Mouse (Mus musculus): ENCODE measurements at regions not wholly inside any gene's neighbourhood (a gene's known extent, or its start where the extent isn't known, plus 50 kb on each side); places are given as distances from the start of the nearest gene placed in this dataset.

DNA sequence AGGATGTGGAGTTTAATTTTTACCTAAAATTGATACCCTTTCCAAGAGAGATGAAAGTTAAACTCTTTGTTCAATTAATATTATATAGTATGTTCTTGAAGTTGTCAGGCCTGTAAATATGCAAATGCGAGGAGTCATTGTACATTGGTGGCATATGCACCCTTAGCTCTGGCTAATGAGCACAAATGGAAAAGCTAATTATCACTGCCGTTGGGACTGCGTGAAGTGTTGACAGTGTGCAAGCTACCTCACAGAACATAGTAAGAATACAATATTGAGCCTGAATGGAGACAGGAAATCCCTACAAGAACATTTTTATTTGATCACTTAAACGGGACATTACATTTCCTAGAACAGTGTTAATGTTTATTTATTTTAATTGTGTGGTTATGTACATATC is 241.5 kb upstream of the Dlgap1 start:
- in situ Hi-C loops (cut with MboI; ENCODE audit: low pct_ligation_motif_present, low pct_unique_long_range_greater_than_20kb, low sequenced_read_pairs), result no loop called here
- no peaks in the 10 kb centered on the region for H3K79me2 ChIP-seq (replicated peaks; ENCODE audit: control insufficient read depth, extremely low read depth, insufficient read depth, poor library complexity, severe bottlenecking)
- no peak for TF ChIP-seq RCOR1 (conservative IDR thresholded peaks at IDR 0.05; ENCODE audit: low read depth, low read length)
- no peak for TF ChIP-seq E2F4 (IDR thresholded peaks at IDR 0.05; ENCODE audit: insufficient replicate concordance, low read depth, low read length)
- no peak for TF ChIP-seq CHD1 (IDR thresholded peaks at IDR 0.05; ENCODE audit: low read depth, low read length)
- no peak for TF ChIP-seq TBP (conservative IDR thresholded peaks at IDR 0.05; ENCODE audit: low read depth, low read length)
- TF ChIP-seq ZC3H11A (IDR thresholded peaks at IDR 0.05; ENCODE audit: low read depth, low read length), result no peak
- no peak for TF ChIP-seq ZKSCAN1 (IDR thresholded peaks at IDR 0.05; ENCODE audit: borderline replicate concordance, low read depth, low read length)
- no peak for TF ChIP-seq MXI1 (IDR thresholded peaks at IDR 0.05; ENCODE audit: low read depth, low read length)
- no peak for TF ChIP-seq ELF1 (IDR thresholded peaks at IDR 0.05; ENCODE audit: low read depth, low read length)
- TF ChIP-seq ZNF384 (IDR thresholded peaks at IDR 0.05; ENCODE audit: low read depth, low read length), result no peak
- TF ChIP-seq USF2 (conservative IDR thresholded peaks at IDR 0.05; ENCODE audit: low read depth, low read length), result no peak
- no peak for TF ChIP-seq SIN3A (IDR thresholded peaks at IDR 0.05; ENCODE audit: low read length)
- no peak for TF ChIP-seq UBTF (IDR thresholded peaks at IDR 0.05; ENCODE audit: low read depth, low read length)
- TF ChIP-seq RAD21 (IDR thresholded peaks at IDR 0.05; ENCODE audit: low read depth, low read length), result no peak
- no peak for TF ChIP-seq CTCF (conservative IDR thresholded peaks at IDR 0.05 in 1 of 2, IDR thresholded peaks at IDR 0.05 in 1 of 2; ENCODE audit: low read depth in 2 of 2, low read length in 2 of 2)
- TF ChIP-seq GABPA (IDR thresholded peaks at IDR 0.05; ENCODE audit: insufficient replicate concordance, low read depth, low read length), result no peak
- TF ChIP-seq NELFE (IDR thresholded peaks at IDR 0.05; ENCODE audit: low read depth, low read length), result no peak
- TF ChIP-seq POLR2AphosphoS2 (IDR thresholded peaks at IDR 0.05; ENCODE audit: low read depth, low read length), result no peak
- TF ChIP-seq JUN (IDR thresholded peaks at IDR 0.05; ENCODE audit: insufficient read depth, low read depth, low read length), result no peak
- H3K4me2 ChIP-seq (ENCODE audit: insufficient read depth, low read depth, poor library complexity, severe bottlenecking), result no peak overlapping the region
- no peaks in the 10 kb centered on the region for H3K4me1 ChIP-seq (ENCODE audit: control insufficient read depth in 1 of 2, insufficient read depth in 2 of 2)
- no peak for DNase-seq (ENCODE audit: extremely low read depth)
- no peaks in the 10 kb centered on the region for H3K36me3 ChIP-seq (replicated peaks in 1 of 2; ENCODE audit: control insufficient read depth in 1 of 2, insufficient read depth in 1 of 2, low read length in 1 of 2)
- H3K9ac ChIP-seq (ENCODE audit: insufficient read depth, low read depth), result no peak overlapping the region
- H3K27ac ChIP-seq (ENCODE audit: insufficient read depth, low read depth), result no peak overlapping the region
- no peak overlapping the region for H3K4me3 ChIP-seq (replicated peaks in 1 of 3; ENCODE audit: low read depth in 2 of 3, low read length in 2 of 3, poor library complexity in 1 of 3)
- dilution Hi-C loops (cut with MboI; ENCODE audit: extremely low pct_ligation_motif_present, extremely low pct_unique_long_range_greater_than_20kb, low sequenced_read_pairs), result no loop called here
- H3K27me3 ChIP-seq (replicated peaks), result no peaks in the 10 kb centered on the region
- H3K9me3 ChIP-seq (replicated peaks; ENCODE audit: low read length), result peaks cover 31% of the 10 kb centered on the region

GRCm38 (mm10) chr17:69732981-69733380 is 235.9 kb upstream of the Dlgap1 start:
- dilution Hi-C loops (cut with MboI; ENCODE audit: extremely low pct_ligation_motif_present, extremely low pct_unique_long_range_greater_than_20kb, low sequenced_read_pairs) (no loop called here), in situ Hi-C loops (cut with MboI; ENCODE audit: low pct_ligation_motif_present, low pct_unique_long_range_greater_than_20kb, low sequenced_read_pairs) (no loop called here)
- no peak overlapping the region for H3K4me3 ChIP-seq (replicated peaks in 1 of 3; ENCODE audit: low read depth in 2 of 3, low read length in 2 of 3, poor library complexity in 1 of 3)

More at GRCm38 (mm10) chr17:69732981-69733380, 235.9 kb upstream of the Dlgap1 start:
- H3K4me2 ChIP-seq (ENCODE audit: insufficient read depth, low read depth, poor library complexity, severe bottlenecking), result no peak overlapping the region
- H3K9ac ChIP-seq (ENCODE audit: insufficient read depth, low read depth), result no peak overlapping the region
- no peaks in the 10 kb centered on the region for H3K27me3 ChIP-seq (replicated peaks)
- no peaks in the 10 kb centered on the region for H3K79me2 ChIP-seq (replicated peaks; ENCODE audit: control insufficient read depth, extremely low read depth, insufficient read depth, poor library complexity, severe bottlenecking)
- no peak overlapping the region for H3K27ac ChIP-seq (ENCODE audit: insufficient read depth, low read depth)
- no peaks in the 10 kb centered on the region for H3K4me1 ChIP-seq (ENCODE audit: control insufficient read depth in 1 of 2, insufficient read depth in 2 of 2)
- TF ChIP-seq ZKSCAN1 (IDR thresholded peaks at IDR 0.05; ENCODE audit: borderline replicate concordance, low read depth, low read length) (no peak), EP300 (IDR thresholded peaks at IDR 0.05; ENCODE audit: low read length) (no peak), USF1 (IDR thresholded peaks at IDR 0.05; ENCODE audit: low read depth, low read length) (no peak), HCFC1 (IDR thresholded peaks at IDR 0.05; ENCODE audit: low read depth, low read length) (no peak), SIN3A (IDR thresholded peaks at IDR 0.05; ENCODE audit: low read length) (no peak)
- peaks cover 43% of the 10 kb centered on the region for H3K9me3 ChIP-seq (replicated peaks; ENCODE audit: low read length)
- DNase-seq (ENCODE audit: extremely low read depth), result no peak
- H3K36me3 ChIP-seq (replicated peaks in 1 of 2; ENCODE audit: control insufficient read depth in 1 of 2, insufficient read depth in 1 of 2, low read length in 1 of 2), result no peaks in the 10 kb centered on the region

All from CH12.LX (cell line).